12 mouse cellular contexts compared by ENCODE assay signal in the genomic region with DNA sequence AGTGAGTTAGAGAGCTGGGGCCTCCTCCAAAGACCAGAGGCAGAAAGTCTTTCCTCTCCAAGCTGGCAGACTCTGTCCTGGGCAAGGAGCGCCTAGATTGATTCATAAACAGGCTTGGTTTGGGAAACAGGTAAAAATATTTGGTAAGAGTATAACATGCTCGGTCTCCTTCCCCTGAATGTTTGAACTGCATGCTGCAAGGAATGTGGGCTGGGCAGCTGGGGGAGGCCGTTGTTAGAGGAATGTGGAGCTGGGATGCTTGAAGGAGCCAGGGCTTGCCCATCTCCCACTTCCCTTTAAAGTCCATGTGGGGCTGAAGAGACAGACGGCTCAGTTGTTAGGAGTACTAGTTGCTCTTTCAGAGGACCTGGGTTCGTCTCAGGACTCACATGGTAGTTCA. TPM values are rescaled to one million over a fixed set of nuclear protein-coding genes. Genes with fewer than 3 reads are reported as not detected.
DNase-seq lines count a peak whose midpoint lies in the region; ATAC-seq lines count a peak whose summit lies in the region.
"Had no signal": no experiment of that assay in that cellular context is flagged by ENCODE, and none has a peak within 500 bp of the region (broad histone marks: within the 10 kb centered on the region; RNA-seq: fewer than 3 reads in every experiment).

No protein-coding gene starts in this region.

- H3K9ac ChIP-seq in heart, embryonic 16.5 days (ENCODE audit: low read length), result no peak overlapping the region
- H3K9ac ChIP-seq: liver, embryonic 13.5 days had no signal

- no peak overlapping the region for H3K4me3 ChIP-seq in heart, embryonic 16.5 days (ENCODE audit: low read length)
- no peak overlapping the region for H3K4me3 ChIP-seq in embryonic facial prominence, embryonic 10.5 days
- H3K4me3 ChIP-seq: liver, embryonic 13.5 days had no signal

- DNase-seq in heart, adult 18-20 months, result no peak
- DNase-seq in embryonic facial prominence, embryonic 10.5 days (ENCODE audit: low spot score), result no peak
- DNase-seq in kidney, postnatal 25 days, result peak; percentile 26 to 55
- DNase-seq in lung, postnatal 36 days, result peak; percentile 59
- DNase-seq in MN1 (ENCODE audit: low spot score), result no peak
- no peak for DNase-seq in adrenal gland, adult (ENCODE audit: inconsistent age in 2 of 2, low spot score in 1 of 2)
- DNase-seq in testis, postnatal 10 days (ENCODE audit: low spot score), result no peak
- DNase-seq: adrenal gland, adult 2 months; cerebellum, adult 8-10 months; liver, embryonic 13.5 days; thymus, postnatal 14 days had no signal

- no peaks in the 10 kb centered on the region for H3K36me3 ChIP-seq in heart, embryonic 16.5 days (ENCODE audit: control insufficient read depth, insufficient read depth)
- H3K36me3 ChIP-seq in embryonic facial prominence, embryonic 10.5 days (replicated peaks), result peaks cover 29% of the 10 kb centered on the region

- WGBS in heart, embryonic 16.5 days, result 35% methylated on average over 5 of the region's 5 CpGs
- WGBS in embryonic facial prominence, embryonic 10.5 days, result 58% methylated on average over 5 of the region's 5 CpGs

- H3K27ac ChIP-seq in heart, embryonic 16.5 days (ENCODE audit: low read length), result peak overlapping the region; percentile 38
- peak overlapping the region; percentile 92 for H3K27ac ChIP-seq in embryonic facial prominence, embryonic 10.5 days (replicated peaks)
- H3K27ac ChIP-seq: liver, embryonic 13.5 days had no signal

- H3K27me3 ChIP-seq in heart, embryonic 16.5 days (ENCODE audit: control insufficient read depth, insufficient read depth, low read length), result no peaks in the 10 kb centered on the region
- H3K27me3 ChIP-seq in embryonic facial prominence, embryonic 10.5 days (replicated peaks; ENCODE audit: low read depth, poor library complexity, severe bottlenecking), result no peaks in the 10 kb centered on the region
- H3K27me3 ChIP-seq: liver, embryonic 13.5 days had no signal

- peaks cover 39% of the 10 kb centered on the region for H3K4me1 ChIP-seq in heart, embryonic 16.5 days (ENCODE audit: control insufficient read depth, insufficient read depth, low read length)
- peaks cover 97% of the 10 kb centered on the region for H3K4me1 ChIP-seq in embryonic facial prominence, embryonic 10.5 days

- H3K9me3 ChIP-seq in heart, embryonic 16.5 days (replicated peaks; ENCODE audit: control insufficient read depth, low read length), result no peaks in the 10 kb centered on the region
- H3K9me3 ChIP-seq in embryonic facial prominence, embryonic 10.5 days, result no peaks in the 10 kb centered on the region
- H3K9me3 ChIP-seq: liver, embryonic 13.5 days had no signal

- H3K4me2 ChIP-seq in heart, embryonic 16.5 days (ENCODE audit: low read depth, low read length), result no peak overlapping the region
- H3K4me2 ChIP-seq: liver, embryonic 13.5 days had no signal

- no peak for ATAC-seq in heart, embryonic 16.5 days (replicated peaks; ENCODE audit: extremely low read depth, insufficient read depth, low FRiP score)

RNA-seq across cellular contexts. Expression of gene Capzb, which starts 57.3 kb away (rescaled TPM):
- polyA plus RNA-seq in heart, embryonic 16.5 days (2015; fragmentation: Nextera tagmentation; extraction: Ambion mirVana), result 382 and 385 TPM in 2 replicates
- total RNA-seq in heart, adult 18-20 months (2021), result 100 to 1,000 TPM; 356 to 380 TPM
- polyA plus RNA-seq in embryonic facial prominence, embryonic 10.5 days (2016; fragmentation: Nextera tagmentation; extraction: Ambion mirVana), result 388 and 409 TPM in 2 replicates

Comparison
In these comparisons a context has a peak if more than half of its experiments do, and no peak if none do; other contexts are left out.
1. DNase-seq: peak in kidney, postnatal 25 days (2 of 2) and lung, postnatal 36 days (single experiment); none in heart, adult 18-20 months (0 of 2), embryonic facial prominence, embryonic 10.5 days (single experiment), MN1 (single experiment), adrenal gland, adult (0 of 2) and testis, postnatal 10 days (single experiment).